Mouse (Mus musculus) large intestine, adult 2 months (tissue): ENCODE results near the gene Plekha5. TPM values are rescaled to one million over a fixed set of nuclear protein-coding genes. Genes with fewer than 3 reads are reported as not detected.

ENCODE experiments used
- DNase-seq: peaks from one replicate; pipeline ENCODE4 v3.0.0-alpha.2; 2012; ENCODE audit warnings: low read depth, low spot score
- WGBS: fragments of 180-500 bp; shearing (Covaris S2); methylation state at CpG from one replicate; pipeline ENCODE4 v1.1.7; 2018; 5-methylcytosine and 5-hydroxymethylcytosine counted together
- polyA plus RNA-seq: library from polyadenylated mRNA; depleted of rRNA; stranded (reverse); fragments of >200 nt; gene quantifications from 2 replicates; pipeline ENCODE4 v1.2.3, GENCODE M21; 2012

Gene Plekha5
- polyA plus RNA-seq, 1 experiment, result 24.1 TPM

DNA sequence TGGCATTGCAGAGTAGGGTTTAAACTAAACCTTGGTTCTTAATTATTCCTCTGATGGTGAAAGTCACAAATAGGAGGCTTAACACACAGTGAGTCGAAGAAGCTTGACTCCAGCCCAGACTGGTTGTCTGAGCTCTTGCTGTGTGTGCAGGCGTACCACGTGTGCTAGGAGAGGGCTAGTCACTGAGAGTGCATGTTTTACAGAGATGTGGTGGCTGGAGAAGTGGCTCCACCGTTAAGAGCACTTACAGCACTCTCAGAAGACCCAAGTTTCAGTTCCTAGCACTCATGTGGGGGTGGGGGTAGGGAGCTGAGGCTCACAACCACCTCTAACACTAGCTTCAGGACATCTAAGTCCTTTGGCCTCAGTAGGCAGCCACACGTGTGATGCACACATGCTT is 29.6 kb downstream of the Plekha5 start:
- 91% methylated on average over 5 of the region's 5 CpGs for WGBS
- no peak for DNase-seq

- no peak for DNase-seq
- WGBS, result 76% methylated on average over 3 of the region's 3 CpGs
These were observed 30.5 kb downstream of the Plekha5 start for GRCm38 (mm10) chr6:140454388-140454787.

DNA sequence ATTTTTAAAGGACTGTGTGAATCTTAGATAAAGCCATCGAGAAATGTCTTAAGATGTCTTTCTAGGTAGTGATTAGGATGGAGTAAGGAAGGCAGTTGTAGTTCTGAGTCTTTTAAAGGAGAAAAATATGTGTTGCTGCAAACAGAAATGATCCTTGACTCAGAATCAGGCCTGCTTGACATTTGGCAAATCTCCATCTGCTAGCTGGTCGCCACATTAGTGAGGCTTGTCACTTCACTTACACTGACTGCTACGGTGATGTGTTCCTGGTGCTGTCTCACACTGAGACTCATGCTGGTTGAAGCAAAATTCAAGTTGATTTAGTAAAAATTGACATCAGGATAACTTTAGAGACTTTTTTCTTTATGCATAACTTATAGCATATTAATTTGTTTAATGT is 32.0 kb downstream of the Plekha5 start:
- 81% methylated on average over 3 of the region's 3 CpGs for WGBS

GRCm38 (mm10) chr6:140456393-140457163 is 32.7 kb downstream of the Plekha5 start:
- WGBS, result 90% methylated on average over 15 of the region's 15 CpGs
- no peak for DNase-seq

More for the DNA sequence above, 32.0 kb downstream of the Plekha5 start:
- no peak for DNase-seq

DNA sequence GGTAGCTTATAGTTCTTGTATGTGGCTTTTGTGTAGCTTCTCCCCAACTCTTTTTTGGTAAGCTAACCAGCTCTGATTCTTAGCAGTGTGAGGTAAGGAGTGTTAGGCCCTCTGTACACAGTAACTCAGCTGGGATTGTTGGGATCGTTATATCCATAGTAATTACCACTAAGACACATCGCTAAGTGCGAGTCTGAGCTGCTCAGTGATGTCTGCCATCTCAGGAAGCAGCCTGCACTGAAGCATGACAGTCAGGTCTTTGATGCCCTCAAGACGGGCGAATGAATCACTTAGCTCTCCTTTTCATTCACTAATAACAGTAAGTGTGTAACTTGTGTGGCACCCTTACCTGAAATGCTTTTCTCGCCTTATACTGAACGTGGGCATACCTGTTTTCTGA is 36.5 kb downstream of the Plekha5 start:
- DNase-seq, result no peak
- WGBS, result 81% methylated on average over 7 of the region's 7 CpGs

GRCm38 (mm10) chr6:140464818-140465217 is 41.0 kb downstream of the Plekha5 start:
- 90% methylated on average over 6 of the region's 6 CpGs for WGBS
- DNase-seq, result no peak

DNA sequence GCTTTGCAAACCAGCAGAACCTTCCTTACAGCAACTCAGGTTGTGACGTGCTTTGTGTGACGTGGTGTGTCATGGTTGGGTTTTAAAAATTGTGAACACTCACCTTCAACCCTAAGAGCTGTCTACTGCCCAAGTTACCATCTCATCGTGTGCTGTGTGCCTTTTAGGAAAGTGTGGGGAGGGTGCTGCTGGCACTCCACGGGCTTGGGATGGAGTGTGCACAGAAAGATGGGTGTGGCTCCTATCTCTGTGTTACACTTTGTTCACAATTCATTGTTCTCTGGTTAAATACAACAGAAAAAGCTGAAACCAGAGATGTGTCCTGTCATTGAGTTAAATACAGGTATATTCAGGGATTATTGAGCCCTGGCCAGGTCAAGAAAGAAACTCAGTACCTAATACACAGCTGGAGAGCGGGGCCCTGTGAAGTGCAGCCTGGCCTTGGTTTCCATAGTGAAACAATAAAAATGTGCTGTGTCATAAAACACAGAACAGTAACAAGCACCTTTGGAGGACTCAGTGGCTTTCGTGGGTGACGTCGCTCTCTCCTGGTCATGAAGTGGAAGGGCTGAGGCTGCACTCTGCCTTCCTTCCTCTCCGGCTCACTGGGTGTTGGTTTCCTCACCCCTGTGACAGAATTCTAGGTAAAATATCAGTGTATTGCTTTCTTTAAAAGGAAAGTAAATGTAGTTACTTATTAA is 42.2 kb downstream of the Plekha5 start:
- 32% methylated on average over 9 of the region's 9 CpGs for WGBS
- peak; percentile 68 for DNase-seq

- DNase-seq, result no peak
- 54% methylated on average over 6 of the region's 6 CpGs for WGBS
These were observed 43.0 kb downstream of the Plekha5 start for GRCm38 (mm10) chr6:140466841-140467240.

DNA sequence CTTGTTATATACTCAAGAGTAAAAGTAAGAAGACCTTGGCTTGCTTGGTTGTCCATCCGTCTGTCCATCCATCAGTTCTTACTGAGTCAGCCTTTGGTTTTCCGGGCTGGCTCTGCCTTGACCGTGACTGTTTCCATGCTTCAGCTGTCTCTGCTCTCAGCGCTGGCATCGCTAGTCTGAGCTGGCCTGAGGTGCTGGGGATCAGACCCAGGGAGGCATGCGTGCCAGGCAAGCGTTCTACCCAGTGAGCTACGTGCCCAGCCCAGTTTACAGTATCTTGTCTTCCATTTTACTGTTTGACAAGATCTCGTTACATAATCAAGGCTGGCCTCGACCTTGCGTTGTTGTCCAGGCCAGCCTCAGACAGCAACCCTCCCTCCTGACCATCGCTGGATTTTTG is 44.0 kb downstream of the Plekha5 start:
- 93% methylated on average over 12 of the region's 12 CpGs for WGBS
- no peak for DNase-seq

DNA sequence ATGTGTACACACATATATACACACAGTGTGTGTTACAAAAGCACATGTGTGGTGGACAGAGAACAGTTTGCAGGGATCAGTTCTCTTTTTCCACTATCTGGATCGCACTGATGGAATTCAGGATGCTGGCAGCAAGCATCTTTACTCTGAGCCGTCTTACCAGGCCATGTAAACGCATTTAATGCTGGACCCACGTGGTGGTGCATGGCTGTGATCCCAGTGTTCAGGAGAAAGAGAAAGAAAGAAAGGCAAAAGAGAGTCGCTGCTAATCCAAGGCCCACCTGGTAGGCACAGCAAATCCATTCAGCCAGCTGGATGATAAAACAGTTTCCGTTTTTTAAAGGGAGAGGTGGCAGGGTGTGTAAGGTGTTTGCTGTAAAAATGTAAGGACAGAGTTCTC is 45.9 kb downstream of the Plekha5 start:
- WGBS, result 64% methylated on average over 6 of the region's 6 CpGs
- DNase-seq, result no peak

GRCm38 (mm10) chr6:140471751-140472150 is 47.9 kb downstream of the Plekha5 start:
- DNase-seq, result no peak
- 59% methylated on average over 5 of the region's 5 CpGs for WGBS

- 23% methylated on average over 4 of the region's 4 CpGs for WGBS
- peak; percentile 72 for DNase-seq
These were observed 48.5 kb downstream of the Plekha5 start for GRCm38 (mm10) chr6:140472345-140472744.

DNA sequence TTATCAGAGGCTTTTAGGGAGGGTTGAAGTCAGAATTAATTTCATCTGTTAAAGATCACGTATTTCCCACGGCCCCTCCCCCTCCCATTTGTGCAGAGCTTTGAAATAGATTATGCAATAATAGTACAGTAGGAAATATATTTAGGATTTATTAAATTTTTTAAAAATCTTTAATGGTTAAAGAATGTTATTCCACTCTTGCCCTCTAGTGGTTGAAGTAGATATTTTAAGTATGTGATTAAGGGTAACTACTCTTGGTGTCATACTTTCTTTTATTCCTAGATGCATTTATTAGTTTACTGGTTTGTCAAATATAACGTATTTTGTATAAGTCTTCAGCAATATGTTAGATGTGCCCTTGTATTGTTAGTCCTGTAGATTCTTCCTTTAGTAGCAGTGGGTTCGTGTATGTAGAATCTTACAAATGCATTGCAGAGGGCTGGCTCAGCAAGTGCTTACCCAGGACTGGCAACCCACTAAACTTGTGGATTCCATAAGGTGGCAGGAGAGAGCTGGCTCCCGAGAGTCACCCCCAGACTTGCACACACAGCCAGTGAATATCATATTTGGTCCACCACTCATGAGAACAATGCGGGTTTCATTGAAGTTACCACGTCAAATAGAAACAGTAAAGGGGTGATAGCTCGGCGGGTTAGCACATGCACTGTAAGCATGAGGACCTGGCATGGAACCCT is 51.7 kb downstream of the Plekha5 start:
- no peak for DNase-seq
- 79% methylated on average over 9 of the region's 9 CpGs for WGBS

DNA sequence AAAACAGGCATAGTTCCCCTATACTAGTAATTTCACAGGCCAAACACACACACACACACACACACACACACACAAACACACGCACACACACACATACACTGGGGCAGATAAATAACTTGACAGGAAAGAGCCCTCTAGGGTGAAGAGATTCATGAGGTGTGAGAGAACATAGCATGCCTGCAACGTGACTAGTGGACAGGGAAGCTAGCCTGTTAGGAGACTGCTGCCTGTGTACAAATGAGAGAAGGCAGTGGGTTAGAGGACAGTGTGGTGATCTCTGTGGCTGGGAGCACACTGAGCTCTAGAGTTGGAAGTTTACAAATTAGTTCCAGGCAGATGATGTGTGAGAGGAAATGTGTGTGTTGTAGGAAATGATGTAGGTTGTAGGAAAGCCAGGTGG is 53.1 kb downstream of the Plekha5 start:
- WGBS, result 67% methylated on average over 2 of the region's 2 CpGs
- no peak for DNase-seq

GRCm38 (mm10) chr6:140478031-140478430 is 54.2 kb downstream of the Plekha5 start:
- 14% methylated on average over 7 of the region's 7 CpGs for WGBS

DNA sequence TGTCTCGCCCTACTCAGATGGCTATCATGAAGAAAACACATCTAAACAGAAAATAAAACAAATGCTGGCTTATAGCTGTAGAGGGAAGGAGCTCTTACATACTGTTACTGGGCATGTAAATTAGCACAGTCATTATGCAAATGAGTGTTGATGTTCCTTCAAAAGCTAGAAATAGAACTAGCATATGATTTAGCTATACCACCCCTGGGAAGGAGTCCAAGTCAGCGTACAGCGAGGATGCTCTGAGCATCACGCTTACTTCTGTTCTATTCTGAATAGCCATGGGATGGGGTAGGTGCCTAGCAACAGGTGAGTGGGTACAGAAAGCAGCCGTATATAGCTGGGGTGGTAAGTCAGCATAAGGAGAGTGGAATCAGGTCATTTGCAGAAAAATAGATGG is 55.1 kb downstream of the Plekha5 start:
- 92% methylated on average over 5 of the region's 5 CpGs for WGBS

More at GRCm38 (mm10) chr6:140478031-140478430, 54.2 kb downstream of the Plekha5 start:
- DNase-seq, result no peak

DNA sequence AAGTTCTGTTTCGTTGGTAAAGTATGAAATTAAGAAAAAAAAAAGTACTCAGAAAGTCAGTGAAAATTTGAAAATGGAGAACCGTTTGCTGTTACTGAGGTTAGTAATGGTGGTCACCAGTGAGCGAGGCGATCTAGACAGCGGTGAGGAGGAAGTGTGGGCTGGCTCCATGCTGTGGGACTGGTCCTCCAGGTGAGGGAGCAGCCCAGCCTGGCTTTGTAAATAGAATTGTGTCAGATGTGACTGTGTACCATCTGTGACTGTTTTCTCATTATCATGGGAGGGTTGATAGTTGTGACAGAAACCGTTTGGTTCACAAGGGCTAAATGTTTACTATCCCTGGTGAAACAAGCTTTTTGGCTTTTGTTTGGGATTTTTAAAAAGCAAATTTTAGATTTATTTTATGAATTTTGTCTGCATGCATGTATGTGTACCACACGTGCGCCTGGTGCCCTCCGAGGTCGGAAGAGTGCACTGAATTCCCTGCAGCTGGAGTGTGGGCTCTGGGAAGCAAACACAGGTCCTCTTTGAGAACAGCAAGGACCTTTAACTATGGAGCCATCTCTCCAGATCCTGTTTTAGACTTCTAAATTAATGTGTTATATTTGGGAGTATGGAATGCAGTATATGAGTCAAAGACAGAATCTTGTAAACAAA is 56.7 kb downstream of the Plekha5 start:
- DNase-seq, result no peak
- 78% methylated on average over 10 of the region's 10 CpGs for WGBS

More for the DNA sequence above, 55.1 kb downstream of the Plekha5 start:
- no peak for DNase-seq

GRCm38 (mm10) chr6:140481701-140482460 is 58.0 kb downstream of the Plekha5 start:
- WGBS, result 42% methylated on average over 7 of the region's 7 CpGs
- no peak for DNase-seq

DNA sequence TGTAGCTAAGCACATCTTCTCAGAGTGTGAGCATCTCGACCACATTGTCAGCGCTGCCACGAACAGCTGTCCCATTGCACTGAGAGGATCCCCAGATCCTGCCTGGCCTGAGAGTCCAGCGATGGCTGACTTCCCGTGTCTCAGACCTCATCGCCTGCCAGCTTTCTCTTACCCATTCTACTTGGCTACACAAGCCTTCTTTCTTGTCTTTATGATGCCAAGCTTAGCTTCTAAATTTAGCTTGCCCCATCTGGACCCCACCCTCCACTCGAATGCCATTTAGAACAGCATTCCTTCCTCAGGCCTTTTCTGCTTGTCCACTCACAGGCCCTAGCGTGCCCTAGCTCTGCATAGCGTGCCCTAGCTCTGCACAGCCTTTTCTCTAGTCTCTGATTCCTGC is 60.3 kb downstream of the Plekha5 start:
- no peak for DNase-seq
- WGBS, result 73% methylated on average over 9 of the region's 9 CpGs
